Mouse (Mus musculus) heart, adult 2 months (tissue): ENCODE measurements around the gene Vgll2.

Experiments
- CTCF ChIP-seq: fragments of 200-600 bp; IDR thresholded peaks from 2 replicates; pipeline ENCODE4 v1.8.1; 2022; ENCODE audit warnings: antibody characterized with exemption, mild to moderate bottlenecking, moderate library complexity
- POLR2A ChIP-seq: fragments of 200-500 bp; IDR thresholded peaks from 2 replicates; pipeline ENCODE4 v1.6.1; 2011; ENCODE audit warnings: mild to moderate bottlenecking, low read depth, low read length, control low read depth; ENCODE audit not compliant: insufficient read depth

DNA sequence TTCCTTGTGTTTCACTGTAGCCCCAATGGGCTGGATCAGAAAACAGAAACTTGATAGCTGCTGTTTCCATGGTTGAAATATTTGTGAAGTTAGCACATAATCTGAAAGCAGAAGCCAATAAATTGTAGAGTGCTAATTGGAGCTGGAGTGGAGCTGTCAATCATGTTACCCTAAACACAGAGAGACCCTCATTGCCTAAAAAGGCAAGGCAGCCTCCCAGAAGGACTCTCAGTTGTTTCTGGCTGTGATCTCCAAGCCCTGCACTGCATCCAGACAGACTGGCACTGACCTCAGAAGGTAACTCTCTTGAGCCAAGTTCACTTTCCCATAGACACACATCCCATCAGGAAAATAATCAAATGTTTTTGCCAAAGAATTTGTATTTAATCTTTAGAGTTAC, 11.4 kb downstream of the Vgll2 start:
- TF ChIP-seq POLR2A (no peak), CTCF (no peak)
